Mouse (Mus musculus) T-helper 17 cell (primary cell): ENCODE results near the gene Hibch.
"Not testable (repeated sequence)": the region's sequence is repeated elsewhere in the genome, so short reads cannot be mapped to it uniquely, and the experiment has no call there.

ENCODE experiments used
- in situ Hi-C, 2 experiments: fragments of 300-600 bp; cut with MboI, MseI; formaldehyde crosslinking; loops; 1 replicate in 1 of 2; 2 replicates in 1 of 2; pipeline ENCODE4 v1.15.1; 2025; ENCODE audit warnings: high pct_unique_total_duplicates in 2 of 2

Hibch gene

GRCm38 (mm10) chr1:52844782-52845665, at the start of gene Hibch:
Gene Hibch, plus strand, starts transcription at chr1:52844929.
- in situ Hi-C loops: loop anchor here in 1 of 2 experiments (5.0 to 10.0 kb wide), 2 partner anchors 48 to 1370 kb away; partner anchors contain the start of gene Nabp1

- in situ Hi-C loops: loop anchor here in 1 of 2 experiments (5.0 to 10.0 kb wide), 2 partner anchors 51 to 1639 kb away; partner anchors contain the start of gene Gtf3c3
Observed at GRCm38 (mm10) chr1:52795927-52796326, 48.8 kb upstream of the Hibch start.

GRCm38 (mm10) chr1:52799056-52799726, 45.5 kb upstream of the Hibch start:
- in situ Hi-C loops: loop anchor here in 1 of 2 experiments (5.0 to 10.0 kb wide), 2 partner anchors 48 to 1636 kb away; partner anchors contain the start of gene Gtf3c3

GRCm38 (mm10) chr1:52799772-52800171, 45.0 kb upstream of the Hibch start:
- in situ Hi-C loops: loop anchor here in 1 of 2 experiments (5.0 to 10.0 kb wide), 2 partner anchors 48 to 1635 kb away; partner anchors contain the start of gene Gtf3c3

GRCm38 (mm10) chr1:52800340-52800740, 44.4 kb upstream of the Hibch start:
- in situ Hi-C loops: no loop called here

- in situ Hi-C loops: no loop called here
Observed at GRCm38 (mm10) chr1:52801651-52802050, 43.1 kb upstream of the Hibch start.

GRCm38 (mm10) chr1:52802406-52802975, 42.2 kb upstream of the Hibch start:
- in situ Hi-C loops: no loop called here

- in situ Hi-C loops: no loop called here
Observed at GRCm38 (mm10) chr1:52805041-52805440, 39.7 kb upstream of the Hibch start.

- in situ Hi-C loops: no loop called here
Observed at GRCm38 (mm10) chr1:52808456-52808855, 36.3 kb upstream of the Hibch start.

- in situ Hi-C loops: no loop called here
Observed at GRCm38 (mm10) chr1:52816232-52816891, 28.4 kb upstream of the Hibch start.

GRCm38 (mm10) chr1:52816910-52817812, 27.6 kb upstream of the Hibch start, which contains the start of gene Inpp1:
Gene Inpp1, minus strand, starts transcription at chr1:52817688.
- in situ Hi-C loops: no loop called here

GRCm38 (mm10) chr1:52817813-52818147, 26.9 kb upstream of the Hibch start:
- in situ Hi-C loops: no loop called here

- in situ Hi-C loops: no loop called here
Observed at GRCm38 (mm10) chr1:52839099-52839498, 5.6 kb upstream of the Hibch start.

- in situ Hi-C loops: loop anchor here in 1 of 2 experiments (10.0 kb wide), 1 partner anchor 1370 kb away; the partner anchor contains the start of gene Nabp1
Observed at GRCm38 (mm10) chr1:52844354-52844753, 375 bp upstream of the Hibch start.

GRCm38 (mm10) chr1:52846556-52846955, 1.8 kb downstream of the Hibch start:
- in situ Hi-C loops: loop anchor here in 1 of 2 experiments (5.0 to 10.0 kb wide), 2 partner anchors 49 to 1372 kb away; partner anchors contain the start of gene Nabp1

- in situ Hi-C loops: loop anchor here in 1 of 2 experiments (5.0 to 10.0 kb wide), 2 partner anchors 52 to 1375 kb away; partner anchors contain the start of gene Nabp1
Observed at GRCm38 (mm10) chr1:52849422-52849821, 4.7 kb downstream of the Hibch start.

GRCm38 (mm10) chr1:52854029-52854428, 9.3 kb downstream of the Hibch start:
- in situ Hi-C loops: not testable (repeated sequence)

- in situ Hi-C loops: no loop called here
Observed at GRCm38 (mm10) chr1:52855904-52856601, 11.3 kb downstream of the Hibch start.

- in situ Hi-C loops: loop anchor here in 1 of 2 experiments (5.0 to 10.0 kb wide), 2 partner anchors 91 to 217 kb away; no protein-coding TSS in a partner anchor
Observed at GRCm38 (mm10) chr1:52864220-52864619, 19.5 kb downstream of the Hibch start.
